Mouse (Mus musculus): ENCODE data around the gene Mcrip1.

GRCm38 (mm10) chr11:120575046-120575445, 25.5 kb upstream of the Mcrip1 start:
- TF ChIP-seq CTCF (IDR thresholded peaks at IDR 0.05; ENCODE audit: borderline replicate concordance, control insufficient read depth, extremely low read depth, insufficient read depth, low read length, poor library complexity) (no peak), POLR2A (IDR thresholded peaks at IDR 0.05; ENCODE audit: control insufficient read depth, extremely low read depth, insufficient read depth, low read length, poor library complexity) (no peak)

Measured in thymus, adult 2 months (tissue).